Mouse (Mus musculus) lung, adult 2 months (tissue): ENCODE data around the gene Fgr.

Experiments
- CTCF ChIP-seq: fragments of 200-500 bp; IDR thresholded peaks from 2 replicates; pipeline ENCODE4 v1.5.1; 2011; ENCODE audit warnings: mild to moderate bottlenecking, low read length, control low read depth; ENCODE audit not compliant: insufficient read depth
- POLR2A ChIP-seq: fragments of 200-500 bp; IDR thresholded peaks from 2 replicates; pipeline ENCODE4 v1.6.1; 2011; ENCODE audit warnings: low read depth, mild to moderate bottlenecking, control low read depth, low read length, borderline replicate concordance; ENCODE audit errors: extremely low read depth

DNA sequence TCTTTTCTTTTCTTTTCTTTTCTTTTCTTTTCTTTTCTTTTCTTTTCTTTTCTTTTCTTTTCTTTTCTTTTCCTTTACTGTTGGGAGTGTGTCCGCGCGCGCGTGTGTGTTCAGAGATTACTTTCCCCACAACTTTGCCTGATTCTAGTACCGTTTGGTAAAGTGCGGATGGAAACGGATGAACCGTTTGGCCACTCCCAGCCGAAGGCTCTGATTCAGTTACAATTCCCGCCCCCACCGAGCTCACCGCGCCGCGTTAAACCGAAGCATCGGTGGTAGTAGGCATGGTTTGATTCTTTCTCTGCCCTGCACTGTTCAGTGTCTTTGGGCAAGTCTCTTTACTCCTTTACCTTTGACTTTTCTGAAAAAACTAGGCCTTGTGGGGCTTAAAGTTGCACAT lies 65.9 kb downstream of the Fgr start:
- TF ChIP-seq CTCF (no peak), POLR2A (no peak)
